Mouse (Mus musculus) limb, embryonic 11.5 days (tissue): Measurements from ENCODE around the gene Ltbp2. TPM values are rescaled to one million over a fixed set of nuclear protein-coding genes. Genes with fewer than 3 reads are reported as not detected.

ENCODE experiments used
- ATAC-seq: fragments of 200-750 bp; cut with Nextera tagmentation; 2 replicates; pipeline ENCODE4 v1.8.0; 2017; ENCODE audit warnings: low read depth; ENCODE audit not compliant: insufficient number of reproducible peaks, low FRiP score, low TSS enrichment
- DNase-seq: peaks from one replicate; pipeline ENCODE4 v3.0.0-alpha.2; 2015; ENCODE audit warnings: low spot score
- H3K27ac ChIP-seq: fragments of 300-500 bp; sonication (generic); replicated peaks from 2 replicates; pipeline ENCODE4 v1.5.1; 2014; ENCODE audit warnings: low read depth, mild to moderate bottlenecking, low read length
- H3K27me3 ChIP-seq: fragments of 300-500 bp; sonication (generic); 2 replicates; pipeline ENCODE4 v1.6.1; 2014; ENCODE audit warnings: mild to moderate bottlenecking, low read length, mixed read lengths; ENCODE audit not compliant: control insufficient read depth, insufficient read depth
- H3K36me3 ChIP-seq: fragments of 300-500 bp; sonication (generic); 2 replicates; pipeline ENCODE4 v1.6.1; 2014; ENCODE audit warnings: mild to moderate bottlenecking, low read length, moderate library complexity, mixed read lengths; ENCODE audit not compliant: control insufficient read depth, insufficient read depth
- H3K4me1 ChIP-seq: fragments of 300-500 bp; sonication (generic); 2 replicates; pipeline ENCODE4 v1.6.1; 2014; ENCODE audit warnings: low read length, mixed read lengths; ENCODE audit not compliant: control insufficient read depth, insufficient read depth
- H3K4me2 ChIP-seq: fragments of 300-500 bp; sonication (generic); 2 replicates; pipeline ENCODE4 v1.6.1; 2014; ENCODE audit warnings: low read depth, mild to moderate bottlenecking, moderate library complexity; ENCODE audit not compliant: severe bottlenecking
- H3K4me3 ChIP-seq: fragments of 300-500 bp; sonication (generic); 2 replicates; pipeline ENCODE4 v1.5.1; 2014; ENCODE audit warnings: low read depth, low read length
- H3K9ac ChIP-seq: fragments of 300-500 bp; sonication (generic); 2 replicates; pipeline ENCODE4 v1.6.1; 2014; ENCODE audit warnings: mild to moderate bottlenecking, low read length
- H3K9me3 ChIP-seq: fragments of 300-500 bp; sonication (generic); 2 replicates; pipeline ENCODE4 v1.6.1; 2016; ENCODE audit warnings: low read length; ENCODE audit not compliant: control insufficient read depth
- whole genome bisulfite sequencing: fragments of 180-500 bp; shearing (Covaris S2); extraction: QIAGEN DNeasy Blood & Tissue Kit; methylation state at CpG from one replicate; pipeline ENCODE4 v1.1.7; 2014; 5-methylcytosine and 5-hydroxymethylcytosine counted together
- polyA plus RNA-seq: library from polyadenylated mRNA; unstranded; fragments of >200 nt; fragmentation: Nextera tagmentation; extraction: Ambion mirVana; gene quantifications from 2 replicates; pipeline ENCODE4 v1.2.1, GENCODE M21; 2014

The Ltbp2 gene
- 0.20 and 0.23 TPM in 2 replicates for polyA plus RNA-seq

- Histone ChIP-seq H3K4me2 (peak within 1 kb of the TSS; percentile 38), H3K36me3 (no peaks in the 10 kb centered on the region), H3K4me3 (peak within 1 kb of the TSS; percentile 14), H3K9me3 (no peaks in the 10 kb centered on the region), H3K4me1 (0 out of 2 replicates have a peak, but pooled peaks cover 7% of the 10 kb centered on the region), H3K9ac (no peak within 1 kb of the TSS), H3K27ac (no peak within 1 kb of the TSS), H3K27me3 (peaks cover 45% of the 10 kb centered on the region)
- DNase-seq (peak; percentile 87), ATAC-seq (peak; percentile 26; the same call in 1 of the 2 replicates)
- WGBS: 1% methylated on average over 34 of the region's 34 CpGs
Observed at GRCm38 (mm10) chr12:84876481-84877121, at the start of gene Ltbp2. Gene Ltbp2 (minus strand): TSS chr12:84876532.

GRCm38 (mm10) chr12:84924324-84924723 is 48.0 kb upstream of the Ltbp2 start:
- DNase-seq (no peak), ATAC-seq (no peak)
- no peaks in the 10 kb centered on the region for H3K27me3 ChIP-seq
- WGBS: 95% methylated on average over 5 of the region's 5 CpGs
- H3K4me1 ChIP-seq: no peaks in the 10 kb centered on the region
- H3K4me2 ChIP-seq: no peak overlapping the region
- H3K9ac ChIP-seq: no peak overlapping the region
- no peak overlapping the region for H3K27ac ChIP-seq
- no peak overlapping the region for H3K4me3 ChIP-seq
- H3K9me3 ChIP-seq: no peaks in the 10 kb centered on the region
- H3K36me3 ChIP-seq: peaks cover 10% of the 10 kb centered on the region; the same call in 1 of the 2 replicates

GRCm38 (mm10) chr12:84921881-84922419 is 45.6 kb upstream of the Ltbp2 start:
- no peak overlapping the region for H3K4me2 ChIP-seq
- H3K36me3 ChIP-seq: peaks cover 10% of the 10 kb centered on the region; the same call in 1 of the 2 replicates
- H3K27ac ChIP-seq: no peak overlapping the region
- H3K4me1 ChIP-seq: no peaks in the 10 kb centered on the region
- H3K9ac ChIP-seq: no peak overlapping the region
- no peak for DNase-seq
- H3K27me3 ChIP-seq: no peaks in the 10 kb centered on the region
- 90% methylated on average over 8 of the region's 8 CpGs for WGBS
- H3K4me3 ChIP-seq: no peak overlapping the region
- no peaks in the 10 kb centered on the region for H3K9me3 ChIP-seq
- no peak for ATAC-seq

- Histone ChIP-seq H3K36me3 (peaks cover 5% of the 10 kb centered on the region; the same call in 1 of the 2 replicates), H3K9me3 (no peaks in the 10 kb centered on the region), H3K4me2 (no peak overlapping the region), H3K27me3 (no peaks in the 10 kb centered on the region), H3K4me3 (no peak overlapping the region), H3K4me1 (peaks cover 4% of the 10 kb centered on the region), H3K9ac (no peak overlapping the region), H3K27ac (no peak overlapping the region)
- 86% methylated on average over 6 of the region's 6 CpGs for WGBS
- DNase-seq: no peak
- ATAC-seq: no peak
Observed at GRCm38 (mm10) chr12:84918809-84919208, 42.5 kb upstream of the Ltbp2 start.

- H3K4me3 ChIP-seq: no peak overlapping the region
- H3K27ac ChIP-seq: no peak overlapping the region
- H3K27me3 ChIP-seq: no peaks in the 10 kb centered on the region
- no peaks in the 10 kb centered on the region for H3K9me3 ChIP-seq
- DNase-seq: no peak
- no peak for ATAC-seq
- 86% methylated on average over 3 of the region's 3 CpGs for WGBS
- no peak overlapping the region for H3K4me2 ChIP-seq
- peaks cover 6% of the 10 kb centered on the region for H3K4me1 ChIP-seq
- H3K36me3 ChIP-seq: peaks cover 5% of the 10 kb centered on the region; the same call in 1 of the 2 replicates
- H3K9ac ChIP-seq: no peak overlapping the region
Observed at GRCm38 (mm10) chr12:84917799-84918198, 41.5 kb upstream of the Ltbp2 start.

- no peak overlapping the region for H3K9ac ChIP-seq
- ATAC-seq: no peak
- DNase-seq: no peak
- H3K4me3 ChIP-seq: no peak overlapping the region
- peaks cover 3% of the 10 kb centered on the region; the same call in 1 of the 2 replicates for H3K36me3 ChIP-seq
- no peaks in the 10 kb centered on the region for H3K27me3 ChIP-seq
- H3K9me3 ChIP-seq: no peaks in the 10 kb centered on the region
- peaks cover 6% of the 10 kb centered on the region for H3K4me1 ChIP-seq
- WGBS: 90% methylated on average over 5 of the region's 5 CpGs
- H3K4me2 ChIP-seq: no peak overlapping the region
- no peak overlapping the region for H3K27ac ChIP-seq
Observed at GRCm38 (mm10) chr12:84914959-84915358, 38.6 kb upstream of the Ltbp2 start.

GRCm38 (mm10) chr12:84912652-84913104 is 36.3 kb upstream of the Ltbp2 start:
- no peaks in the 10 kb centered on the region for H3K27me3 ChIP-seq
- peaks cover 6% of the 10 kb centered on the region for H3K4me1 ChIP-seq
- no peak overlapping the region for H3K4me3 ChIP-seq
- no peak overlapping the region for H3K9ac ChIP-seq
- H3K36me3 ChIP-seq: no peaks in the 10 kb centered on the region
- H3K9me3 ChIP-seq: no peaks in the 10 kb centered on the region
- ATAC-seq: no peak
- DNase-seq: no peak
- 90% methylated on average over 4 of the region's 4 CpGs for WGBS
- no peak overlapping the region for H3K4me2 ChIP-seq
- H3K27ac ChIP-seq: no peak overlapping the region

GRCm38 (mm10) chr12:84911640-84912039 is 35.3 kb upstream of the Ltbp2 start:
- Histone ChIP-seq H3K36me3 (no peaks in the 10 kb centered on the region), H3K9ac (no peak overlapping the region), H3K4me2 (no peak overlapping the region), H3K27me3 (no peaks in the 10 kb centered on the region), H3K9me3 (no peaks in the 10 kb centered on the region), H3K27ac (no peak overlapping the region), H3K4me1 (peaks cover 11% of the 10 kb centered on the region), H3K4me3 (no peak overlapping the region)
- no peak for ATAC-seq
- DNase-seq: no peak
- 97% methylated on average over 2 of the region's 2 CpGs for WGBS
